Mouse (Mus musculus) liver, adult 2 months (tissue): ENCODE results near the gene Lmf1.

ENCODE experiments used
- CTCF ChIP-seq: fragments of 200-500 bp; IDR thresholded peaks from 2 replicates; pipeline ENCODE4 v1.5.1; 2011; ENCODE audit warnings: low read depth, low read length, control low read depth
- POLR2A ChIP-seq: fragments of 200-500 bp; IDR thresholded peaks from 2 replicates; pipeline ENCODE4 v1.6.1; 2011; ENCODE audit warnings: low read length, control low read depth; ENCODE audit not compliant: insufficient read depth; ENCODE audit errors: extremely low read depth

DNA sequence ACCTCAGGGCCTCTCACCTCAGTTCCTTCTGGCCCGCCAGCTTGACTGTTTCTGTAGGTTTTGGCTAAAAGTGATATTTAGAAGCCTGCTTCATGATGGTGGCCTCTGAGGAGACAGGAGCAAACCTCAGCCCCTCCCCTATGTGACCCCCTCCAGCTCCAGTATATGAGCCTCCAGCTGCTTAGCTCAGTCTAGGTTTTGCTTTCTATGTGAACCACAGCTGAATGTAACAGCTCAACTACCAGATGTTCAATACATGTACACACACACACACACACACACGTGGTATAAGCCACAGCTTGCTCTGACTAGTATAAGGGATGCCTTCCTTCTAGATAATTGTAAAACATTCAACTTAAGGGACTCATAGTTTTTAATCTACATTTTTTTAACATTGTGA is 2.9 kb upstream of the Lmf1 start:
- TF ChIP-seq POLR2A = no peak
- no peak for TF ChIP-seq CTCF
